Mouse (Mus musculus) lung, embryonic 16.5 days (tissue): Measurements from ENCODE around the gene Zfp810. TPM values are rescaled to one million over a fixed set of nuclear protein-coding genes. Genes with fewer than 3 reads are reported as not detected.
A peak's percentile ranks its signal among the peaks of the same experiment; 100 is the strongest.

Experiments used
- ATAC-seq: fragments of 200-750 bp; cut with Nextera tagmentation; 2 replicates; pipeline ENCODE4 v1.8.0; 2017; ENCODE audit warnings: low read depth, mild to moderate bottlenecking, moderate library complexity
- H3K27ac ChIP-seq: fragments of 300-500 bp; sonication (generic); 2 replicates; pipeline ENCODE4 v1.5.1; 2014; ENCODE audit warnings: mild to moderate bottlenecking, control low read depth, low read length
- H3K27me3 ChIP-seq: fragments of 300-500 bp; sonication (generic); 2 replicates; pipeline ENCODE4 v1.6.1; 2014; ENCODE audit warnings: low read depth, low read length, mixed read lengths; ENCODE audit not compliant: control insufficient read depth, insufficient read depth
- H3K36me3 ChIP-seq: fragments of 300-500 bp; sonication (generic); 2 replicates; pipeline ENCODE4 v1.6.1; 2014; ENCODE audit warnings: low read length; ENCODE audit not compliant: control insufficient read depth, insufficient read depth
- H3K4me1 ChIP-seq: fragments of 300-500 bp; sonication (generic); replicated peaks from 2 replicates; pipeline ENCODE4 v1.6.1; 2014; ENCODE audit warnings: low read length, mixed read lengths; ENCODE audit not compliant: control insufficient read depth, insufficient read depth
- H3K4me2 ChIP-seq: fragments of 300-500 bp; sonication (generic); 2 replicates; pipeline ENCODE4 v1.6.1; 2014; ENCODE audit warnings: low read depth, low read length, control low read depth
- H3K4me3 ChIP-seq: fragments of 300-500 bp; sonication (generic); 2 replicates; pipeline ENCODE4 v1.5.1; 2014; ENCODE audit warnings: mild to moderate bottlenecking, low read length, control low read depth
- H3K9ac ChIP-seq: fragments of 300-500 bp; sonication (generic); 2 replicates; pipeline ENCODE4 v1.6.1; 2014; ENCODE audit warnings: low read length, control low read depth
- H3K9me3 ChIP-seq: fragments of 300-500 bp; sonication (generic); 2 replicates; pipeline ENCODE4 v1.6.1; 2016; ENCODE audit warnings: low read length; ENCODE audit not compliant: control insufficient read depth
- WGBS: fragments of 180-500 bp; shearing (Covaris S2); extraction: QIAGEN DNeasy Blood & Tissue Kit; methylation state at CpG from one replicate; pipeline ENCODE4 v1.1.7; 2014; 5-methylcytosine and 5-hydroxymethylcytosine counted together
- polyA plus RNA-seq: library from polyadenylated mRNA; unstranded; fragments of >200 nt; fragmentation: Nextera tagmentation; extraction: Ambion mirVana; gene quantifications from 2 replicates; pipeline ENCODE4 v1.2.1, GENCODE M21; 2015

The Zfp810 gene
- polyA plus RNA-seq, 1 experiment from 2014 or later: 20.0 TPM

DNA sequence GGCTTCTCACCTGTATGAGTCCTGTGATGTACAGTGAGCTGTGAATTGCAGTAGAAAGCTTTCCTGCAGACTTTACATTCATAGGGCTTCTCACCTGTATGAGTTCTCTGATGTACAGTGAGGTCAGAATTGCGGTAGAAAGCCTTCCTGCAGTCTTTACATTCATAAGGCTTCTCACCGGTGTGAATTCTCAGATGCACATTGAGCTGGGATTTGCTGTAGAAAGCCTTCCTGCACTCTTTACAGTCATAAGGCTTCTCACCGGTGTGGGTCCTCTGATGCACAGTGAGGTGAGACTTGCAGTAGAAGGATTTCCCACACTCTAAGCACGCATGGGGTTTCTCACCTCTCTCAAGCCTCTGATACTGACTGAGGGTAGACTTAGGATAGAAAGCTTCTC lies 28.7 kb downstream of the Zfp810 start:
- Histone ChIP-seq H3K9ac (no peak overlapping the region), H3K4me2 (no peak overlapping the region), H3K4me1 (no peaks in the 10 kb centered on the region), H3K27me3 (no peaks in the 10 kb centered on the region), H3K9me3 (peaks cover 48% of the 10 kb centered on the region), H3K4me3 (no peak overlapping the region), H3K36me3 (peaks cover 71% of the 10 kb centered on the region), H3K27ac (no peak overlapping the region)
- no peak for ATAC-seq
- WGBS: 97% methylated on average over 4 of the region's 4 CpGs

DNA sequence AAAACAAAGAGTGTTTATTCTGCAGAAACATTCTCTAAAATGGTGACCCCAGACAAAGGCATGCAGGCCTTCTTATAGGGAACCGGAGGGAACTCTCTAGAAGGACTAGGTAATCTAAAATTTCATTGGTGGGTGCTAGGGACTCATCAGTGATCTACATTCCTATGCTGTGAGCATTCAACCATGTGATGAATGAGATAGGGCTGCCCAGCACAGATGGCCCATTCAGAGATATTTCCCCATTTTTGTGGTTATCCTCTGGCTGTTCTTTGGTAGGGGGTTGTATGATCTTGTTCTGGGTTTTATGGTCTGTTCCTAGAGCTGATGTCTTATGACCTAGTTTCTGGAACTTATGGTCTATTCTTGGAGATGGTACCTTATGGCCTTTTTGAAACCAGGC lies 38.6 kb downstream of the Zfp810 start:
- no peak overlapping the region for H3K4me2 ChIP-seq
- H3K36me3 ChIP-seq: peaks cover 4% of the 10 kb centered on the region; the same call in 1 of the 2 replicates
- H3K27me3 ChIP-seq: no peaks in the 10 kb centered on the region
- H3K27ac ChIP-seq: no peak overlapping the region
- WGBS: 94% methylated on average over 1 of the region's 1 CpGs
- H3K9me3 ChIP-seq: peaks cover 4% of the 10 kb centered on the region; the same call in 1 of the 2 replicates
- no peak overlapping the region for H3K9ac ChIP-seq
- no peak for ATAC-seq
- H3K4me1 ChIP-seq: no peaks in the 10 kb centered on the region
- no peak overlapping the region for H3K4me3 ChIP-seq

DNA sequence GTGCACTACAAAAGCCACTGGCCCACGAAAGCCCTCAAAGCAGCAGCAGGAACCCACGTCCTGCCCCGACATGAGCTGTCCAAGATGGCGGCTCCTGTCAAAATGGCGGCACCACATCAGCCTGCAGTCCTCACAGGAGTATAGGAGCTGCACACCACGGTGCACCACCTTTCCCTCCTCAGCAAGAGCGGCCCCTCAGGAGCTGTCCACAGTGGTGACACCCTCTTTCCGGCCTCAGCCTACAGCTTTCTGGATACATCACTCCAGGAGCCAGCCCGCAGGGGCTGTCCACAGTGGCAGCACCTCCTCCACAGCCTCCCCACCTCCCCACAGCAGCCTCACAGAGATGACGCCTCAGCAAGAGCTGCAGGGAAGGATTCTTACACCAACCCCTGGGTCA lies 44.8 kb downstream of the Zfp810 start:
- no peaks in the 10 kb centered on the region for H3K4me1 ChIP-seq
- no peak for ATAC-seq
- H3K4me2 ChIP-seq: no peak overlapping the region
- no peak overlapping the region for H3K9ac ChIP-seq
- H3K9me3 ChIP-seq: no peaks in the 10 kb centered on the region
- 79% methylated on average over 10 of the region's 10 CpGs for WGBS
- no peak overlapping the region for H3K27ac ChIP-seq
- no peak overlapping the region for H3K4me3 ChIP-seq
- H3K27me3 ChIP-seq: no peaks in the 10 kb centered on the region
- no peaks in the 10 kb centered on the region for H3K36me3 ChIP-seq

DNA sequence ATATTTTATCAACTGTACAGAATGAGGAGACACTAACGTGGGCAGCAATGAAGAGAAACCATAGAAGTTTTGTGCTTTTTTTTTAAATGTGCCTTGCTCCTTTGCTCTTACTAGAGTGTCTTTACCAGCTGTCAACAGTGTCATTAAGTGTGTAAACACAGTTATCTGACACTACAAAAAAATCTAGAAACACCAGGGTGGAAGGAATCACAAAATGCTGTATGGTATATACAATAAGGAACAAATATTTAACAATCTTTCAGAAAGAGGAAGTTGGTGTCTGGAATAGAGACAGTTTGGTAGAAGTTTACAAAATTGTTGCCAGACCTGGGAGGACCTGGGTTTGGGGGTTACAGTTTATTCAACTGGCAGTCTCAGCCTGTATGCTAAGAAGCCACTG lies 45.9 kb downstream of the Zfp810 start:
- Histone ChIP-seq H3K36me3 (no peaks in the 10 kb centered on the region), H3K9me3 (no peaks in the 10 kb centered on the region), H3K27ac (no peak overlapping the region), H3K9ac (no peak overlapping the region), H3K4me1 (no peaks in the 10 kb centered on the region), H3K4me2 (no peak overlapping the region), H3K27me3 (no peaks in the 10 kb centered on the region), H3K4me3 (no peak overlapping the region)
- ATAC-seq: no peak
- WGBS: 38% methylated on average over 1 of the region's 1 CpGs

DNA sequence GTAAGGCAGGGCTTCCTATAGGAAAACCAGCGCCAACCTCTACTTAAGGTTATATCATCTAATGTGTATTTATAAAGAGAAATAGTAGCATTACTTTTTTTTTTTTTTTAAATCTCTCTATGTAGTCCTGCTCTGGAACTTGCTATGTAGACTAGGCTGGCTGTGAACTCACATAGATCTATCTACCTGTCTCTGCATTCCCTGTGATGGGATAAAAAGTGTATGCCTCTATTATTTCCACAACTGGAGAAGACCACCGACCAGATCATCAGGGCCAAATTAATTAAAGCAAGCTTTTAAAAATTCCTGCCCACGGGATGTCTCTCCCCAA lies 47.4 kb downstream of the Zfp810 start:
- 31% methylated on average over 3 of the region's 3 CpGs for WGBS
- H3K4me2 ChIP-seq: peak overlapping the region; percentile 60
- H3K4me1 ChIP-seq: no peaks in the 10 kb centered on the region
- H3K36me3 ChIP-seq: peaks cover 9% of the 10 kb centered on the region
- H3K9me3 ChIP-seq: peaks cover 7% of the 10 kb centered on the region; the same call in 1 of the 2 replicates
- no peak for ATAC-seq
- H3K4me3 ChIP-seq: peak overlapping the region; percentile 57
- no peak overlapping the region for H3K27ac ChIP-seq
- no peaks in the 10 kb centered on the region for H3K27me3 ChIP-seq
- H3K9ac ChIP-seq: no peak overlapping the region; the same call in 1 of the 2 replicates

DNA sequence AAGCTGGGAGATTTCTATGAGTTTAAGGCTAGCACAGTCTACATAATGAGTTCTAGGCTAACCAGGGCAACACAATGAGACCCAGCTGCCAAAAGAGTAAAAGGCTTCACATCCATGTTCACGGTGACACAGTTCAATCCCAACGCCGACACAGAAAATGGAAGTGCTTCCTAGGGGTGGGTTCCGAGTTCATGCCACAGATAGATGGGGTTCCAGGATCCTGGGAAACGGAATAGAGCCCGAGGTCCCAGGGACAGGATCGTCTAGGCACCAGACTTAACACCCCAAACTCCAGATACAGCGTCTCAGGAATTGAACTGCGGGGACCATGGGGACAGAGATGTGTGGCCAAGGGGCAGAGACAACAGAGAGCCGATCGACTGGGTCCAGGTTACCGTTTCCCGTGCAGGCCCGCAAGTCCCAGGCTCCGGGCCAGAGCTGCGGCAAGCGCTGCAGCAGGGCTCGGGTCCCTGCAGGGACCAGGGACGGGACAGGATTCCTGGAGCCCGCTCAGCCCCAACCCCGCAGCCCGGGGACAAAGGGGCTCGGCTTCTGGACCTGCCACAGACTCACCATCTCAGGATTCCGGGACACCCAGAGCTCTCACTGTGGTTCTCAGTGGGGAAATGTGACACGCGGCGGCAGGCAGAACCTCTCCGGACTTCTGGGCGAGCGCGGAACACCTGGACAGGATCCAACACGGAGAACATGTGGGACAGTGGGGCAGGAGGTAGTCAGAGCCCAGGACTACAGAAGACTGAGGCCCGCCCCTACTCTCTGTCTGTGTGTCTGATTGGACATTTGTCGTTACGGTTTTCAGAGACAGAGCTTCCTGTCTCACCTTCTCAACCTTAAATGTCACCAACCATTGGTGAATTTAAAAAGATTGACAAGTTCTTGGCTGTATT lies 48.0 kb downstream of the Zfp810 start, which contains the start of gene Zfp599:
TSS of gene Zfp599 (minus strand) at position 712 of the 908 bp plus-strand sequence.
- Histone ChIP-seq H3K4me2 (peak within 1 kb of the TSS; percentile 60), H3K27me3 (no peaks in the 10 kb centered on the region), H3K4me1 (no peaks in the 10 kb centered on the region), H3K4me3 (peak within 1 kb of the TSS; percentile 57), H3K27ac (no peak within 1 kb of the TSS), H3K9ac (peak within 1 kb of the TSS; percentile 80), H3K36me3 (peaks cover 9% of the 10 kb centered on the region), H3K9me3 (peaks cover 7% of the 10 kb centered on the region; the same call in 1 of the 2 replicates)
- 1% methylated on average over 35 of the region's 35 CpGs for WGBS
- ATAC-seq: peak; percentile 97

DNA sequence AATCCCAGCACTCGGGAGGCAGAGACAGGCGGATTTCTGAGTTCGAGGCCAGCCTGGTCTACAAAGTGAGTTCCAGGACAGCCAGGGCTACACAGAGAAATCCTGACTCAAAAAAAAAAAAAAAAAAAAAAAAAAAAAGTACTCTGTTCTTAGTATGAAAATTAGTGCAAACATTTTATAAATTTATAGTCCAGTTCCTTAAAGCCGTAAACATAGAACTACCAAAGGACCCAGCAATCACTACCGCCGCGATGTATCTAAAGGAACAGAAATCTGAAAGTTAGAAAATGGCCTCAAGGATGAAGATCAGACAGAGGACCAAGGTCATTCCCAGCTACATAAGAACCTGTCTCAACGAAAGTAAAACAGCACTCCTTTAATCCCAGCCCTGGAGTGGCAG lies 48.7 kb downstream of the Zfp810 start:
- Histone ChIP-seq H3K36me3 (peaks cover 14% of the 10 kb centered on the region), H3K27me3 (no peaks in the 10 kb centered on the region), H3K4me3 (peak overlapping the region; percentile 57), H3K9me3 (peaks cover 7% of the 10 kb centered on the region; the same call in 1 of the 2 replicates), H3K27ac (no peak overlapping the region), H3K9ac (peak overlapping the region; percentile 80), H3K4me1 (no peaks in the 10 kb centered on the region), H3K4me2 (peak overlapping the region; percentile 60)
- ATAC-seq: no peak
- WGBS: 81% methylated on average over 8 of the region's 8 CpGs

DNA sequence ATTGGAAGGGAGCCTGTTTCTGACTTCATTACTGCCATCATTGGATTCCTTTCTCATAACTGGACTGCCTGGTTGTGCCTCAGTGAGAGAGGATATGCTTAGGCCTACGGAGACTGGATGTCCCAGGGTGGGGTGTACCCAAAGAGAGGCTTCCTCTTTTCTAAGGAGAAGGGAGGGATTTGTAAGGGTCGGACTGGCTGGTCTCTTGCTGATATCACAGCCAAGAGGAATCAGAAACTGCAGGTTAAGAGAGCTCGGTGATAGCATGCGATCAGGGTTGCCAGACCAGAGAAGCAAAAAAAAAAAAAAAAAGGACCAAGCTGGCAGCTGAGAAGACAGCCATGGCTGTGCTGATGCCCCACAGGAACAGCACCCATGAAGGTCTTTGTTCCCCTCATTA lies 50.9 kb downstream of the Zfp810 start:
- no peaks in the 10 kb centered on the region for H3K4me1 ChIP-seq
- no peak overlapping the region for H3K9ac ChIP-seq
- peaks cover 28% of the 10 kb centered on the region for H3K36me3 ChIP-seq
- no peak overlapping the region for H3K4me3 ChIP-seq
- H3K27me3 ChIP-seq: no peaks in the 10 kb centered on the region
- ATAC-seq: no peak
- peaks cover 13% of the 10 kb centered on the region; the same call in 1 of the 2 replicates for H3K9me3 ChIP-seq
- no peak overlapping the region for H3K4me2 ChIP-seq
- 90% methylated on average over 4 of the region's 4 CpGs for WGBS
- H3K27ac ChIP-seq: no peak overlapping the region

DNA sequence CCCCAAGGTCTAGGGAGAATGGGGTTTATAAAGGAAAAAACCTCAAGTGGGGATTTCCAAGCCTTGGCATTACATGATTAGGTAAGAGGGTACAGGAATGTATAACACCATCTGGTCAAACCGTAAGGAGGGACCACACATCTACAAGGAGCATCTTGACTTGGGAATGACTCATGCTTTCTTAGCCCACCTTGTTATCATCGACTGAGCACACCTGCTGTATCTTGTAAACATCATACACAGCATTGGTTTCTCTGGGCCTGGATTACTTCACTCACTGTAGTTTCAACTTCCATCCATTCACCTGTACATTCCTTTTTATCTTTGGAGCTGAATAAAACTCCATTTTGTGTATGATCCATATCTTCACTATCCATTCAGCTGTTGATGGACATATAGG lies 63.2 kb downstream of the Zfp810 start:
- no peaks in the 10 kb centered on the region for H3K4me1 ChIP-seq
- no peak overlapping the region for H3K4me3 ChIP-seq
- H3K36me3 ChIP-seq: peaks cover 73% of the 10 kb centered on the region
- H3K4me2 ChIP-seq: no peak overlapping the region
- H3K9me3 ChIP-seq: peaks cover 11% of the 10 kb centered on the region
- H3K9ac ChIP-seq: no peak overlapping the region
- 90% methylated on average over 2 of the region's 2 CpGs for WGBS
- no peak overlapping the region for H3K27ac ChIP-seq
- ATAC-seq: no peak
- no peaks in the 10 kb centered on the region for H3K27me3 ChIP-seq
